Mouse (Mus musculus) heart, postnatal 0 days (tissue): ENCODE measurements around the gene Ica1l. TPM values are rescaled to one million over a fixed set of nuclear protein-coding genes. Genes with fewer than 3 reads are reported as not detected.

Experiments used
- ATAC-seq: fragments of 200-750 bp; cut with Nextera tagmentation; 2 replicates; pipeline ENCODE4 v1.8.0; 2017; ENCODE audit warnings: low read depth, moderate number of reproducible peaks, moderate library complexity; ENCODE audit not compliant: insufficient read depth
- DNase-seq: peaks from one replicate; pipeline ENCODE4 v3.0.0-alpha.2; 2016; ENCODE audit warnings: low spot score
- H3K27ac ChIP-seq: fragments of 300-500 bp; sonication (generic); 2 replicates; pipeline ENCODE4 v1.5.1; 2014; ENCODE audit warnings: low read depth, mild to moderate bottlenecking
- H3K27me3 ChIP-seq: fragments of 300-500 bp; sonication (generic); 2 replicates; pipeline ENCODE4 v1.6.1; 2014; ENCODE audit warnings: low read length, mixed read lengths; ENCODE audit not compliant: control insufficient read depth, insufficient read depth
- H3K36me3 ChIP-seq: fragments of 300-500 bp; sonication (generic); replicated peaks from 2 replicates; pipeline ENCODE4 v1.6.1; 2014; ENCODE audit warnings: low read length, mixed read lengths; ENCODE audit not compliant: control insufficient read depth, insufficient read depth
- H3K4me1 ChIP-seq: fragments of 300-500 bp; sonication (generic); 2 replicates; pipeline ENCODE4 v1.6.1; 2014; ENCODE audit warnings: antibody characterized with exemption; ENCODE audit not compliant: control insufficient read depth, insufficient read depth
- H3K4me2 ChIP-seq: fragments of 300-500 bp; sonication (generic); 2 replicates; pipeline ENCODE4 v1.6.1; 2014; ENCODE audit warnings: low read depth, mild to moderate bottlenecking, low read length, moderate library complexity
- H3K4me3 ChIP-seq: fragments of 300-500 bp; sonication (generic); 2 replicates; pipeline ENCODE4 v1.5.1; 2014; ENCODE audit warnings: low read depth, low read length
- H3K9ac ChIP-seq: fragments of 300-500 bp; sonication (generic); replicated peaks from 2 replicates; pipeline ENCODE4 v1.6.1; 2014; ENCODE audit warnings: low read depth, low read length, mixed read lengths
- H3K9me3 ChIP-seq: fragments of 300-500 bp; sonication (generic); replicated peaks from 2 replicates; pipeline ENCODE4 v1.6.1; 2016; ENCODE audit warnings: low read length; ENCODE audit not compliant: control insufficient read depth
- CTCF ChIP-seq: IDR thresholded peaks from 2 replicates; pipeline ENCODE4 v1.5.1; 2016; ENCODE audit warnings: antibody characterized with exemption, control low read depth, low read depth
- EP300 ChIP-seq: IDR thresholded peaks from 2 replicates; pipeline ENCODE4 v1.6.1; 2016; ENCODE audit warnings: antibody characterized with exemption, low read depth
- WGBS: fragments of 180-500 bp; shearing (Covaris S2); extraction: QIAGEN DNeasy Blood & Tissue Kit; methylation state at CpG from one replicate; pipeline ENCODE4 v1.1.7; 2014; 5-methylcytosine and 5-hydroxymethylcytosine counted together
- polyA plus RNA-seq: library from polyadenylated mRNA; unstranded; fragments of >200 nt; fragmentation: Nextera tagmentation; extraction: Ambion mirVana; gene quantifications from 2 replicates; pipeline ENCODE4 v1.2.1, GENCODE M21; 2015
- total RNA-seq: library from RNA; depleted of rRNA; stranded (reverse); fragments of >200 nt; gene quantifications from 2 replicates; pipeline ENCODE4 v1.2.3, GENCODE M21; 2014; ENCODE audit warnings: low replicate concordance

Gene Ica1l
- total and polyA plus RNA-seq, 2 experiments from 2014 or later, result 0.20 TPM; not detected in 1

GRCm38 (mm10) chr1:59997352-59997751 is 45.6 kb downstream of the Ica1l start:
- Histone ChIP-seq H3K9ac (no peak overlapping the region), H3K27me3 (no peaks in the 10 kb centered on the region), H3K9me3 (no peaks in the 10 kb centered on the region), H3K4me2 (no peak overlapping the region), H3K36me3 (no peaks in the 10 kb centered on the region), H3K4me3 (no peak overlapping the region), H3K27ac (no peak overlapping the region), H3K4me1 (no peaks in the 10 kb centered on the region)
- no peak for DNase-seq
- TF ChIP-seq CTCF (no peak), EP300 (no peak)
- ATAC-seq, result no peak
- WGBS, result 33% methylated on average over 5 of the region's 5 CpGs

- H3K27me3 ChIP-seq, result no peaks in the 10 kb centered on the region
- no peak for TF ChIP-seq EP300
- no peak for TF ChIP-seq CTCF
Measured at GRCm38 (mm10) chr1:59995646-59996045, 47.3 kb downstream of the Ica1l start.

GRCm38 (mm10) chr1:59987399-59988040 is 55.5 kb downstream of the Ica1l start:
- Histone ChIP-seq H3K9me3 (no peaks in the 10 kb centered on the region), H3K27ac (no peak overlapping the region), H3K4me1 (no peaks in the 10 kb centered on the region), H3K36me3 (peaks cover 27% of the 10 kb centered on the region), H3K9ac (no peak overlapping the region), H3K27me3 (no peaks in the 10 kb centered on the region), H3K4me3 (no peak overlapping the region), H3K4me2 (no peak overlapping the region)
- TF ChIP-seq CTCF (no peak), EP300 (no peak)
- DNase-seq (no peak), ATAC-seq (no peak)
- WGBS, result 74% methylated on average over 3 of the region's 3 CpGs

More at GRCm38 (mm10) chr1:59995646-59996045, 47.3 kb downstream of the Ica1l start:
- Histone ChIP-seq H3K9me3 (no peaks in the 10 kb centered on the region), H3K9ac (no peak overlapping the region), H3K4me1 (no peaks in the 10 kb centered on the region), H3K4me2 (no peak overlapping the region), H3K36me3 (no peaks in the 10 kb centered on the region; the same call in 1 of the 2 replicates), H3K4me3 (no peak overlapping the region), H3K27ac (no peak overlapping the region)
- ATAC-seq (no peak), DNase-seq (no peak)
- WGBS, result 46% methylated on average over 3 of the region's 3 CpGs

GRCm38 (mm10) chr1:59986626-59987025 is 56.4 kb downstream of the Ica1l start:
- Histone ChIP-seq H3K9ac (no peak overlapping the region), H3K36me3 (peaks cover 36% of the 10 kb centered on the region), H3K27ac (no peak overlapping the region), H3K9me3 (no peaks in the 10 kb centered on the region), H3K4me1 (no peaks in the 10 kb centered on the region), H3K4me3 (no peak overlapping the region), H3K4me2 (no peak overlapping the region), H3K27me3 (no peaks in the 10 kb centered on the region)
- TF ChIP-seq CTCF, result no peak
- no peak for TF ChIP-seq EP300
- ATAC-seq, result no peak
- DNase-seq, result no peak

- no peaks in the 10 kb centered on the region for H3K4me1 ChIP-seq
- no peak overlapping the region for H3K4me3 ChIP-seq
- no peak for ATAC-seq
- no peaks in the 10 kb centered on the region for H3K27me3 ChIP-seq
- no peak overlapping the region for H3K27ac ChIP-seq
- H3K4me2 ChIP-seq, result no peak overlapping the region
- TF ChIP-seq EP300 (no peak), CTCF (peak; percentile 53)
- H3K9me3 ChIP-seq, result no peaks in the 10 kb centered on the region
- DNase-seq, result no peak
- 92% methylated on average over 4 of the region's 4 CpGs for WGBS
- peaks cover 34% of the 10 kb centered on the region for H3K36me3 ChIP-seq
- H3K9ac ChIP-seq, result no peak overlapping the region
Measured at GRCm38 (mm10) chr1:59967291-59967690, 75.7 kb downstream of the Ica1l start.

- WGBS, result 62% methylated on average over 6 of the region's 6 CpGs
- Histone ChIP-seq H3K36me3 (peaks cover 32% of the 10 kb centered on the region), H3K9me3 (no peaks in the 10 kb centered on the region)
Measured at GRCm38 (mm10) chr1:59966171-59966785, 76.7 kb downstream of the Ica1l start.

More at GRCm38 (mm10) chr1:59966171-59966785, 76.7 kb downstream of the Ica1l start:
- Histone ChIP-seq H3K9ac (no peak overlapping the region), H3K27ac (no peak overlapping the region), H3K27me3 (no peaks in the 10 kb centered on the region), H3K4me3 (no peak overlapping the region), H3K4me1 (no peaks in the 10 kb centered on the region), H3K4me2 (no peak overlapping the region)
- TF ChIP-seq EP300, result no peak
- no peak for TF ChIP-seq CTCF
- ATAC-seq, result no peak
- no peak for DNase-seq
